Comparison of ENCODE assay signal across 8 mouse cellular contexts in the genomic region with DNA sequence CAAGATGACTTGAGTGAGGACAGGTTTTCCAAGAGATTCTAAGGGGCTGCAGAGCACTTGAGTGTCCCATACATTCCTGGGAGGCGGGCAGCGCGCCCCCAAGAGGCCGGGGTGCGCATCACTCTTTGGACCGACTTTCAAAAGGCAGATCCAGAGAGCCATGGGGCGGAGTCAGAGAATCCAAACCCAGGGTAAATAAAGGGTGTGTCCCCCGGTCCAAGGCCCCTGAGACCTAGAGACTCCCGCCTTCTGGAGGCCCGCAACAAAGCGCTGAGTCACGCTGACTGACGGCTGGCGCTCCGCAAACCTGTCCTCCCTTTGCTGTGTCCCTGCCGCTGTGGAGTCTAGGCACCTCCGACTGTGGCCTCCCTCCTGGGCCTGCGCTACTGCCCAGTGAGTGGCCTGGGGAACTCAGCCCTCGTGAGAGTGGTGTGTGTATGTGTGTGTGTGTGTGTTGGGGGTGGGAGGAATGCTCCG. TPM values are rescaled to one million over a fixed set of nuclear protein-coding genes. Genes with fewer than 3 reads are reported as not detected.
A peak's percentile ranks its signal among the peaks of the same experiment; 100 is the strongest.
DNase-seq lines count a peak whose midpoint lies in the region; ATAC-seq and TF ChIP-seq lines count a peak whose summit lies in the region.

A gene (plus strand): TSS at position 87 of the 477 bp plus-strand sequence.

- H3K4me1 ChIP-seq in cerebellum, adult 2 months (ENCODE audit: control insufficient read depth, insufficient read depth, low read length) = no peaks in the 10 kb centered on the region
- H3K4me1 ChIP-seq in forebrain, postnatal 0 days (ENCODE audit: insufficient read depth) = no peaks in the 10 kb centered on the region
- no peaks in the 10 kb centered on the region for H3K4me1 ChIP-seq in neural tube, embryonic 14.5 days (ENCODE audit: control insufficient read depth, insufficient read depth, low read length)

- 10% methylated on average over 20 of the region's 20 CpGs for WGBS in cerebellum, adult 2 months
- 25% methylated on average over 20 of the region's 20 CpGs for WGBS in forebrain, postnatal 0 days
- 21% methylated on average over 14 of the region's 20 CpGs for WGBS in neural tube, embryonic 14.5 days

- H3K9ac ChIP-seq in forebrain, postnatal 0 days = peak within 1 kb of the TSS; percentile 28; the same call in 1 of the 2 replicates
- no peak within 1 kb of the TSS; the same call in 1 of the 2 replicates for H3K9ac ChIP-seq in neural tube, embryonic 14.5 days (replicated peaks; ENCODE audit: low read depth, low read length)

- no peaks in the 10 kb centered on the region for H3K9me3 ChIP-seq in forebrain, postnatal 0 days (ENCODE audit: low read length)
- no peaks in the 10 kb centered on the region for H3K9me3 ChIP-seq in neural tube, embryonic 14.5 days (ENCODE audit: control insufficient read depth, low read length)

- TF ChIP-seq CTCF in cerebellum, adult 2 months (IDR thresholded peaks at IDR 0.05; ENCODE audit: borderline replicate concordance, insufficient read depth, low read depth, low read length) = no peak
- peak; percentile 37; the same call in 1 of the 2 replicates for TF ChIP-seq CTCF in forebrain, postnatal 0 days (IDR thresholded peaks at IDR 0.05; ENCODE audit: low read depth)

- ATAC-seq in forebrain, postnatal 0 days = peak; percentile 73
- peak; percentile 89 for ATAC-seq in neural tube, embryonic 14.5 days (ENCODE audit: low read depth)

- no peaks in the 10 kb centered on the region for H3K27me3 ChIP-seq in cerebellum, adult 2 months (ENCODE audit: control insufficient read depth, insufficient read depth, low read length)
- H3K27me3 ChIP-seq in forebrain, postnatal 0 days (ENCODE audit: insufficient read depth, low read length) = no peaks in the 10 kb centered on the region
- no peaks in the 10 kb centered on the region for H3K27me3 ChIP-seq in neural tube, embryonic 14.5 days (ENCODE audit: control insufficient read depth, insufficient read depth, low read length)

- peak within 1 kb of the TSS; percentile 50 for H3K4me2 ChIP-seq in forebrain, postnatal 0 days (ENCODE audit: low read depth)
- H3K4me2 ChIP-seq in neural tube, embryonic 14.5 days (ENCODE audit: low read depth, low read length) = peak within 1 kb of the TSS; percentile 44

- intact Hi-C loops in heart, postnatal 25 days (cut with DNase I) = loop anchor here (5.0 kb wide), 1 partner anchor 87 kb away; no protein-coding TSS in a partner anchor

- DNase-seq in MEL-GATA-1-ER (ENCODE audit: extremely low read depth, low read depth) = peak; percentile 86
- peak; percentile 15 to 25 for DNase-seq in cerebellum, adult 2 months
- DNase-seq in forebrain, postnatal 0 days = peak; percentile 39
- peak; percentile 26 for DNase-seq in heart, postnatal 25 days (ENCODE audit: low spot score)
- DNase-seq in layer of hippocampus, adult 18-20 months (ENCODE audit: low spot score in 2 of 2) = peak; percentile 8 to 50
- DNase-seq in lung, adult 18-20 months = peak; percentile 77 to 86
- peak; percentile 63 for DNase-seq in testis, postnatal 10 days (ENCODE audit: low spot score)

- no peak for TF ChIP-seq POLR2A in cerebellum, adult 2 months (IDR thresholded peaks at IDR 0.05; ENCODE audit: borderline replicate concordance, insufficient read depth, low read length)

- H3K27ac ChIP-seq in cerebellum, adult 2 months (ENCODE audit: insufficient read depth, low read length) = no peak within 1 kb of the TSS
- no peak within 1 kb of the TSS for H3K27ac ChIP-seq in forebrain, postnatal 0 days (ENCODE audit: low read depth, low read length)
- no peak within 1 kb of the TSS for H3K27ac ChIP-seq in neural tube, embryonic 14.5 days (ENCODE audit: low read depth, low read length)

- H3K36me3 ChIP-seq in forebrain, postnatal 0 days (ENCODE audit: insufficient read depth) = no peaks in the 10 kb centered on the region
- no peaks in the 10 kb centered on the region for H3K36me3 ChIP-seq in neural tube, embryonic 14.5 days (ENCODE audit: control insufficient read depth, insufficient read depth, low read length)

- peak within 1 kb of the TSS; percentile 48 for H3K4me3 ChIP-seq in cerebellum, adult 2 months (replicated peaks; ENCODE audit: insufficient read depth, low read depth, low read length)
- peak within 1 kb of the TSS; percentile 32 for H3K4me3 ChIP-seq in forebrain, postnatal 0 days (ENCODE audit: low read depth, low read length)
- H3K4me3 ChIP-seq in neural tube, embryonic 14.5 days (ENCODE audit: low read depth, low read length) = peak within 1 kb of the TSS; percentile 24

RNA-seq across cellular contexts. Expression of the gene that starts here (rescaled TPM):
- 4.5 and 5.1 TPM in 2 replicates for polyA plus RNA-seq in cerebellum, adult 2 months (2012; rRNA removed)
- 1.4 and 3.1 TPM in 2 replicates for total RNA-seq in forebrain, postnatal 0 days (2014; rRNA removed)
- 4.3 and 6.1 TPM in 2 replicates for polyA plus RNA-seq in forebrain, postnatal 0 days (2015; fragmentation: Nextera tagmentation; extraction: Ambion mirVana)
- 1 to 10 TPM; 3.4 to 3.6 TPM for total RNA-seq in heart, postnatal 25 days (2021)
- total RNA-seq in layer of hippocampus, adult 18-20 months (2021) = 1 to 10 TPM; 6.6 to 7.8 TPM
- polyA plus RNA-seq in neural tube, embryonic 14.5 days (2014; fragmentation: Nextera tagmentation; extraction: Ambion mirVana) = 2.5 and 4.1 TPM in 2 replicates

Comparison
In these comparisons a context has a peak if more than half of its experiments do, and no peak if none do; other contexts are left out.
1. DNase-seq: peak in every context shown above with its lines; median percentile 86 in MEL-GATA-1-ER; 82 in lung, adult 18-20 months; 63 in testis, postnatal 10 days; 39 in forebrain, postnatal 0 days; 29 in layer of hippocampus, adult 18-20 months; 26 in heart, postnatal 25 days; 20 in cerebellum, adult 2 months.